Mouse (Mus musculus) liver, adult 2 months (tissue): ENCODE measurements around the gene Cbr1.

Experiments
- CTCF ChIP-seq: fragments of 200-500 bp; IDR thresholded peaks from 2 replicates; pipeline ENCODE4 v1.5.1; 2011; ENCODE audit warnings: low read depth, low read length, control low read depth
- POLR2A ChIP-seq: fragments of 200-500 bp; IDR thresholded peaks from 2 replicates; pipeline ENCODE4 v1.6.1; 2011; ENCODE audit warnings: low read length, control low read depth; ENCODE audit not compliant: insufficient read depth; ENCODE audit errors: extremely low read depth

DNA sequence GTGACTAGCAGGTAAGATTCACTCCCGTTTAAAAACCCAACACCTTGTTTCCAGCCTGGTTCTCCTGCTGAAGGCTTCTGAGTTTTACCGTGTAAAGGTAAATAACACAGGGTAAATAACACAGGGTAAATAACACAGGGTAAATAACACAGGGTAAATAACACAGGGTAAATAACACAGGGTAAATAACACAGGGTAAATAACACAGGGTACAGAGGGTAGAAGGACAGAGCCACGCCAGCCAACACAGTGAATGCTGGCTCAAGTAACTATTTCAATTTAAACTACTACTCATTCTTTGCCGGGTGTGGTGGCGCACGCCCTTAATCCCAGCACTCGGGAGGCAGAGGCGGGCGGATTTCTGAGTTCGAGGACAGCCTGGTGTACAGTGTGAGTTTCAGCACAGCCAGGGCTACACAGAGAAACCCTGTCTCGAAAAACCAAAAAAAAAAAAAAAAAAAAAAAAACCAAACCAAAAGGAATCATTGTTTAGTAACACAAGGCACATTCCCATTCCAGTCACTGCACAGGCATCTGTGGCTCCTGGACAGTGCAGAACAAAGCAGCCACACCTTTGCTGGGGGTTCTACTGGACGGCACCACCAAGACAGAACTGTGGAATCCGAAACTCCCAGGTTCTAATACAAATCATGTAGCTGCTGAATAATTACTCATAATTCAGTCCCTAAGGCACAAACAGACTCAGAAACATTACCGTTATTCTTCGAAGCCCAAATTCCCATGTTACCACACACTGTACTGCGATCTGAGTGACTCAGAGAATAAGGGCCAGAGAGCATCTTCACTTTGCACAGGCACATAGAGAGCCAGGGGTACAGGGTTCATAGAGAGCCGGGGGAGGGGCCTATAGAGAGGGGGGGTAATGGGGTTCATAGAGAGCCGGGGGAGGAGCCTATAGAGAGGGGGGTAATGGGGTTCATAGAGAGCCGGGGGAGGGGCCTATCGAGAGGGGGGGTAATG lies 13.9 kb upstream of the Cbr1 start:
- TF ChIP-seq POLR2A (no peak), CTCF (no peak)
